Mouse (Mus musculus): ENCODE results near the gene Nrbf2. TPM values are rescaled to one million over a fixed set of nuclear protein-coding genes. Genes with fewer than 3 reads are reported as not detected.

Nrbf2 gene
- polyA plus RNA-seq, 1 experiment from 2014 or later: 41.6 TPM

Other genes starting within 250 kb of the Nrbf2 start
- gene Jmjd1c, start 189.2 kb downstream of the Nrbf2 start, polyA plus RNA-seq (2016; fragmentation: Nextera tagmentation; extraction: Ambion mirVana): 56.3 and 62.7 TPM in 2 replicates
- 38.7 and 39.7 TPM in 2 replicates for gene Reep3, start 188.4 kb downstream of the Nrbf2 start, polyA plus RNA-seq (2016; fragmentation: Nextera tagmentation; extraction: Ambion mirVana)

All from embryonic facial prominence, embryonic 12.5 days (tissue).